Mouse (Mus musculus) ES-E14 (cell line): ENCODE results near the gene Pcsk5.

Experiments used
- CHD2 ChIP-seq: IDR thresholded peaks from 2 replicates; pipeline ENCODE4 v1.6.1; 2014; ENCODE audit warnings: mild to moderate bottlenecking, low read depth, low read length, inconsistent platforms
- HCFC1 ChIP-seq: IDR thresholded peaks from 2 replicates; pipeline ENCODE4 v1.6.1; 2012; ENCODE audit warnings: low read length, inconsistent platforms, borderline replicate concordance; ENCODE audit not compliant: insufficient read depth
- MAFK ChIP-seq: IDR thresholded peaks from 2 replicates; pipeline ENCODE4 v1.6.1; 2014; ENCODE audit warnings: mild to moderate bottlenecking, low read depth, low read length, inconsistent platforms; ENCODE audit not compliant: insufficient read depth
- ZC3H11A ChIP-seq: IDR thresholded peaks from 2 replicates; pipeline ENCODE4 v1.6.1; 2012; ENCODE audit warnings: low read depth, mild to moderate bottlenecking, inconsistent platforms, low read length, borderline replicate concordance
- ZNF384 ChIP-seq: IDR thresholded peaks from 2 replicates; pipeline ENCODE4 v1.6.1; 2012; ENCODE audit warnings: low read depth, low read length, inconsistent platforms

GRCm38 (mm10) chr19:17577412-17577811 is 260.0 kb downstream of the Pcsk5 start:
- no peak for TF ChIP-seq ZNF384
- TF ChIP-seq CHD2: no peak
- no peak for TF ChIP-seq HCFC1
- TF ChIP-seq ZC3H11A: no peak
- TF ChIP-seq MAFK: no peak
